Mouse (Mus musculus) small intestine, adult 2 months (tissue): ENCODE data around the gene Lhx1. TPM values are rescaled to one million over a fixed set of nuclear protein-coding genes. Genes with fewer than 3 reads are reported as not detected.

Experiments
- H3K27ac ChIP-seq: fragments of 200-500 bp; 2 replicates; pipeline ENCODE4 v1.5.1; 2012; ENCODE audit warnings: low read depth, low read length, control low read depth, inconsistent platforms; ENCODE audit not compliant: insufficient read depth
- H3K27me3 ChIP-seq: fragments of 200-500 bp; 2 replicates; pipeline ENCODE4 v1.6.1; 2012; ENCODE audit warnings: mild to moderate bottlenecking, moderate library complexity, low read length, inconsistent platforms; ENCODE audit not compliant: control insufficient read depth, insufficient read depth
- H3K36me3 ChIP-seq: fragments of 200-500 bp; 2 replicates; pipeline ENCODE4 v1.6.1; 2012; ENCODE audit warnings: mild to moderate bottlenecking, low read length, control low read depth, inconsistent platforms; ENCODE audit not compliant: control insufficient read depth, insufficient read depth
- H3K4me1 ChIP-seq: fragments of 200-500 bp; 2 replicates; pipeline ENCODE4 v1.6.1; 2012; ENCODE audit warnings: low read length, inconsistent platforms, mixed read lengths; ENCODE audit not compliant: control insufficient read depth, insufficient read depth, insufficient read length
- H3K4me3 ChIP-seq: fragments of 200-500 bp; 2 replicates; pipeline ENCODE4 v1.5.1; 2012; ENCODE audit warnings: low read depth, mild to moderate bottlenecking, control low read depth, inconsistent platforms, low read length, moderate library complexity
- CTCF ChIP-seq: fragments of 200-500 bp; IDR thresholded peaks from 2 replicates; pipeline ENCODE4 v1.5.1; 2012; ENCODE audit warnings: low read depth, mild to moderate bottlenecking, control low read depth, inconsistent platforms, low read length, moderate library complexity, mixed read lengths; ENCODE audit not compliant: insufficient replicate concordance, insufficient read length; ENCODE audit errors: extremely low read depth
- POLR2A ChIP-seq: fragments of 200-500 bp; IDR thresholded peaks from 2 replicates; pipeline ENCODE4 v1.6.1; 2012; ENCODE audit warnings: low read depth, mild to moderate bottlenecking, control low read depth, inconsistent platforms, low read length, moderate library complexity
- WGBS: fragments of 180-500 bp; shearing (Covaris S2); methylation state at CpG from one replicate; pipeline ENCODE4 v1.1.7; 2018; 5-methylcytosine and 5-hydroxymethylcytosine counted together
- polyA plus RNA-seq: library from polyadenylated mRNA; depleted of rRNA; stranded (reverse); fragments of >200 nt; gene quantifications from 2 replicates; pipeline ENCODE4 v1.2.3, GENCODE M21; 2012; rRNA removed

The Lhx1 gene
- polyA plus RNA-seq, 1 experiment, result 0.49 TPM

DNA sequence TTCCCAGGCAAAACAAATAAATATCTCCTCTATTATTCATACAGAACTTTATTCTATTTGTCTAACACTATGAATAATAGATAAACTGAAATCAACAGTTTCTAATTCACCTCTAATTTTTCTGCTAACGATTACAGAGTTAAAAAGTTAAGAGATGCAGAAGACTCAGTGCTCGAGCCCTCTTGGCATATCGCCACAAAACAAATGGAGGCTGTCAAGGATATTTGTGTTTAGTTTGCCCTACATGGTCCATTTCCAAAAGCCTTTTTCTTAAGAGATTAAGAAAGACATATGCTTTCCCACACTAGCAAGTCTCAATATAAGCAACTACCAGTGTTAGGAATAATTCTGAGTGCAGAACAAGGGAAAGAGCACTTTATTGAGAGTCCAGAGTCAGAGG, 44.9 kb downstream of the Lhx1 start:
- H3K4me3 ChIP-seq, result no peak overlapping the region
- WGBS, result 62% methylated on average over 3 of the region's 3 CpGs
- no peaks in the 10 kb centered on the region for H3K36me3 ChIP-seq
- H3K27ac ChIP-seq, result no peak overlapping the region
- no peaks in the 10 kb centered on the region for H3K4me1 ChIP-seq
- no peaks in the 10 kb centered on the region for H3K27me3 ChIP-seq
- TF ChIP-seq POLR2A (no peak), CTCF (no peak)

DNA sequence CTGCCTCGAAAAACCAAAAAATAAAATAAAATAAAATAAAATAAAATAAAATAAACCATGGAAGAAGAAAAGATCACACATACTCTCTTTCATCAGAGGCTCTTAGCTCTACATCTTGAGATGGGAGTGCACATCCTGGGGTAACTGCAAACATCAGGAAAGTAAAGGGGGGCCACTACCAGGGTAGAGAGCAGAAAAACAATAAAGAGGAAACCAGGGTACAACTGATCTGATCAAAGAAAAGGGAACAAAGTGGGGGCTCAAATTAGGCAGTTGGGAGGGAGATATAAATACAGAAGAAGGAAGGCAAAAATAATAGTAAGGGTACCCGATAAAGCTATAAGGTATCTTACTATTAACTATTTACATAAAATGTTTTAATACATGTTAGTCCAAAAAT, 48.7 kb downstream of the Lhx1 start:
- no peak overlapping the region for H3K27ac ChIP-seq
- H3K27me3 ChIP-seq, result no peaks in the 10 kb centered on the region
- WGBS, result 84% methylated on average over 2 of the region's 2 CpGs
- peaks cover 4% of the 10 kb centered on the region for H3K36me3 ChIP-seq
- H3K4me3 ChIP-seq, result no peak overlapping the region
- H3K4me1 ChIP-seq, result peaks cover 4% of the 10 kb centered on the region; the same call in 1 of the 2 replicates
- TF ChIP-seq CTCF (no peak), POLR2A (no peak)

DNA sequence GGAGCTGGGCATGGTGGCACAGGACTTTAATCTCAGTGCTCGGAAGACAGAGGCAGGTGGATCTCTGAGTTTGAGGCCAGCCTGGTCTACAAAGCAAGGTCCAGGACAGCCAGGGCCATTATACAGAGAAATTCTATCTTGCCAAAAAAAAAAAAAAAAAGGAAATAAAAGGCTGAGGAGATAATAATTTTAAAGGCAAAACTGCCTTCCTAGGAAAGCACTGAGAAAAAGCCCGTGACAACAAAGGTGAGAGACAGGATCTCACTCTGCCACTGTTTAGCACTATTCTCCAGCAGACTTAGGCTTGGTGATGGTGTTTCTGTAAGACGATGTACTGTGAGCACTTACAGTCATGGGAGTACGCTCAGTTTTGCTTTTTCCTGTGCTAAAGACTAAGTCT, 49.3 kb downstream of the Lhx1 start:
- Histone ChIP-seq H3K36me3 (peaks cover 6% of the 10 kb centered on the region), H3K4me1 (peaks cover 4% of the 10 kb centered on the region; the same call in 1 of the 2 replicates), H3K4me3 (no peak overlapping the region), H3K27ac (no peak overlapping the region), H3K27me3 (no peaks in the 10 kb centered on the region)
- 95% methylated on average over 4 of the region's 4 CpGs for WGBS
- TF ChIP-seq POLR2A (no peak), CTCF (no peak)

GRCm38 (mm10) chr11:84473093-84473667, 52.2 kb downstream of the Lhx1 start:
- H3K27ac ChIP-seq, result no peak overlapping the region

More at GRCm38 (mm10) chr11:84473093-84473667, 52.2 kb downstream of the Lhx1 start:
- Histone ChIP-seq H3K36me3 (peaks cover 20% of the 10 kb centered on the region), H3K4me3 (no peak overlapping the region), H3K4me1 (peaks cover 4% of the 10 kb centered on the region; the same call in 1 of the 2 replicates), H3K27me3 (no peaks in the 10 kb centered on the region)
- 36% methylated on average over 4 of the region's 4 CpGs for WGBS
- no peak for TF ChIP-seq POLR2A
- no peak for TF ChIP-seq CTCF

Other genes with a start within 250 kb of the Lhx1 start
- 2.2 and 4.7 TPM in 2 replicates for gene Aatf, start 12.0 kb downstream of the Lhx1 start, polyA plus RNA-seq